Mouse (Mus musculus): ENCODE measurements around the gene Sytl1.
A peak's percentile ranks its signal among the peaks of the same experiment; 100 is the strongest.

The Sytl1 gene

DNA sequence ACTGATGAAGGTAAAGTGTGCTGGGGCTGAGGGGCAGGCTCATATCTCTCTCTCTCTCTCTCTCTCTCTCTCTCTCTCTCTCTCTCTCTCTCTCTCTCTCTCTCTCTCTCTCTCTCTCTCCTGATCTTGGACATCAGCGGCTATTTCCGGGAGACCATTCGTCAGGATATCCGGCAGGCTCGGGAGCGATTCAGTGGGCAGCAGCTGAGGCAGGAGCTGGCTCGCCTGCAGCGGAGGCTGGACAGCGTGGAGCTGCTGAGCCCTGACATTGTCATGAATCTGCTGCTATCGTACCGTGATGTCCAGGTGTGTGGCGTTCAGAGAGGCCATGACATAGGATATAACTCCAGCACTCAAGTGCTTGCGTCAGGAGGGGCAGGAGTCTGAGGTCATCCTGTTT lies 19.4 kb downstream of the Sytl1 start:
- DNase-seq, result no peak

GRCm38 (mm10) chr4:133242710-133243109 lies 20.2 kb downstream of the Sytl1 start:
- DNase-seq, result no peak

DNA sequence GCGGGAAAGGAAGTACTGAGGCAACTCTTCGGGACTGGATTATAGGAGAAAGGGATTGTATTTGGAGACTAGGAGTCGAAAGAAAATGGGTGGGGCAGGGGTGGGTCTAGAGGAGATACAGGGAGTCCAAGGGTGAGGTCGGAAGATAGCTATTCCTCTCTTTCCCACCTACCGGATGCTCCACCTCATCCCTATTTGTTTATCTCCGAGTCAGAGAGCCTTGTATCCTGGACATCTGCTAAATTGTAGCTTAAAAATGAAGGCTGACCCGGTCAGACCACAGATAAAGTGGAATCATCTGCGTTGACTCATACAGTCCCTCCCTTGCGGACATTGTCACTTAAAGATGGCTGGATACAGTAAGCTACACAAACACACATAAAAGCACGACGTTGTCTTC lies 21.0 kb downstream of the Sytl1 start:
- no peak for DNase-seq

GRCm38 (mm10) chr4:133240934-133241908 lies 21.7 kb downstream of the Sytl1 start:
- DNase-seq, result peak; percentile 86 to 93

- peak; percentile 93 to 96 for DNase-seq
Measured at GRCm38 (mm10) chr4:133240490-133240921, 22.4 kb downstream of the Sytl1 start, which contains the start of gene Map3k6. Map3k6 (plus strand) TSS chr4:133240818.

GRCm38 (mm10) chr4:133237911-133238310 lies 25.0 kb downstream of the Sytl1 start:
- no peak for DNase-seq

- DNase-seq, result no peak
Measured at GRCm38 (mm10) chr4:133235415-133235814, 27.5 kb downstream of the Sytl1 start.

DNA sequence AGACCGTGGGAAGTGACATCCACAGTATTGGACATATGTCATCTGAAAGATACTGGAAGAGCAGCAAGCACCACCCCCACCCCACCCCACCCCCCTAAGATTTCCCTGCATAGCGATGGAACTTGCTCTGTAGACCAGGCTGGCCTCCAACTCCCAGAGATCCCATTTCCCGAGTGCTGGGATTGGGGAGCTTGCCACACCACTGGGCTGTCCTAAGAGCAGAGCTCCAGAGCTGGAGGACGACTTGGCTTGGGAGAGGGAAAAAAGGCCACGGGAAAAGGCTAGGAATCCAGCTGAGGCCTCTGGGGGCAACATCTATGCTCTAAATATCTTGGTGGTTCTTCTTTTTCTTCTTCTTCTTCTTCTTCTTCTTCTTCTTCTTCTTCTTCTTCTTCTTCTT lies 28.1 kb downstream of the Sytl1 start:
- DNase-seq, result no peak

- peak; percentile 62 to 76 for DNase-seq
Measured at GRCm38 (mm10) chr4:133233285-133233976, 29.5 kb downstream of the Sytl1 start.

- DNase-seq, result no peak
Measured at GRCm38 (mm10) chr4:133229582-133229981, 33.3 kb downstream of the Sytl1 start.

- no peak for DNase-seq
Measured at GRCm38 (mm10) chr4:133227636-133228035, 35.3 kb downstream of the Sytl1 start.

DNA sequence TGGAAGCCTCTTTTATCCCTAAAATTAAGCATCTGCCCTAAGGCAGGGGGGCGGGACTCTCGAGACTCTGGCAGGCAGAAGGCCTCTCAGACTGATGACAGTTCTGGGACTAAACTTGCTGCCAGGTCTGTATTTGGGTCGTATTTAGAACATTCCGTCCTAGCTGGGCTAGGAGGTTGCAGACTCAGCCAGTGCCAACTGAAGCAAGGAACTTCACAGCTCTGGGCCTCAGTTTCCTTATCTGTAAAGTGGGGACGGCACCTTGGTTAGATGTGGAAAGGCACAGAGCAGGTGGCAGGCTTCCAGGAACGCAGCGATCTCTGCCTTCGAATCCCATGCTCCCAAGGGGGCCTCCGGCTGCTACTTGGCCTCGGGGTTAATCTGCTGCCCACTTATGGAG lies 36.8 kb downstream of the Sytl1 start:
- DNase-seq, result peak in 1 of 2 experiments; percentile 52

GRCm38 (mm10) chr4:133223875-133224274 lies 39.0 kb downstream of the Sytl1 start:
- DNase-seq, result no peak

GRCm38 (mm10) chr4:133221701-133222100 lies 41.2 kb downstream of the Sytl1 start:
- DNase-seq, result no peak

DNA sequence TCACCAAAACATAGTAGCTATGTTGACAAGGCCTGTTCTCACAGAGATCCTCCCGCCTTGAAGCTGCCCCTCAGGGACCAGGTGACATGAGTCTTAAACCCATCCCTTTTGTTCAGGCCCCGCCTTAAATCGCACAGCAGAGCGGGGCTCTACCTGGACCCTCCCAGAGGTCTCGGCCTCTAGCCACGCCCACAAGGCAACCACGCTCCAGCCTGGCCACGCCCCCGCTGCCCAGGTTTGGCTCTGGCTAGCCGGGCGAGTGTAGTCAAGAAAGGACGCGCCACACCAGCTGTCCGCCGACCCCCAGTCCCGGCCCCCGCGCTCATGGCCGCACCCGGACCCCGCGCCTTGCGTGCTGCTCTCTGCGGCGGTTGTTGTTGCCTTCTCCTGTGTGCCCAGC lies 42.3 kb downstream of the Sytl1 start:
- DNase-seq, result peak; percentile 66 to 79

DNA sequence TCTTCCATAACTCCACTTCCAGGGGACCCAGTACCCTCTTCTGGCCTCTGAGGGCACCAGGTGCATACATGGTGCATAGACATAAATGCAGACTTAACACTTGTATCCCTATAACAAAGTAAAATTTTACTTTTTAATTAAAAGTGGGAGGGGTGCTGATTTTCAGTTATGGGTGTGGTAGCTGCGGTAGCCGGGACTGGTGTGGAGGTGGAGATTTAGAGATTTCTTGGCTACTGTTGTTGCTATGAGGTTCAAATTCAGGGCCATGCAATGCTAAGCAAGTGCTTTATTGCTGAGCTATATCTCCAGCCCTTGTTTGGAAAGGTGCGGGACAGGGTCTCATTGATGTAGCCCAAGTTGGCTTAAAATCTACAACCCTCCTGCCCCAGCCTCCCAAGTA lies 44.2 kb downstream of the Sytl1 start:
- DNase-seq, result no peak

- DNase-seq, result peak; percentile 44 to 54
Measured at GRCm38 (mm10) chr4:133217641-133218040, 45.3 kb downstream of the Sytl1 start.

DNA sequence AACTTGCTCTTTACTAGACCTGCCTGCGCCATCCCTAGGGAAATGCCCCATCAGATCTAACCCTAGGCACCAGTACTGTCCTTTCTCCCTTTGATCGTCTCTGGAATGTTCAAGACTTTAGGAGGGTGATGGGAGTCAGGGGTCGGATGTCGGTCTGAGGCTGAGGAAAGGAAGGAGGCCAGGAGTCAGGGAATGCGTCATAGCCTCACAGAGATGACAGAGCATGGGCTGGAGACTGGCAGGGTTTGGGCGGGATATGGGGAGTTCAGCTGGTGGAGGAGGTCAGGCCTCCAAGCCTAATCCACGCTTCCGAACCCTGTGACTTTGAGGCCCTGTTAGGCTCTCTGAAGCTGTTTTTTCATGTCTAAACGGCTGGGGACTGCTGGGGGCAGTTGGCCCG lies 49.3 kb downstream of the Sytl1 start:
- no peak for DNase-seq

DNA sequence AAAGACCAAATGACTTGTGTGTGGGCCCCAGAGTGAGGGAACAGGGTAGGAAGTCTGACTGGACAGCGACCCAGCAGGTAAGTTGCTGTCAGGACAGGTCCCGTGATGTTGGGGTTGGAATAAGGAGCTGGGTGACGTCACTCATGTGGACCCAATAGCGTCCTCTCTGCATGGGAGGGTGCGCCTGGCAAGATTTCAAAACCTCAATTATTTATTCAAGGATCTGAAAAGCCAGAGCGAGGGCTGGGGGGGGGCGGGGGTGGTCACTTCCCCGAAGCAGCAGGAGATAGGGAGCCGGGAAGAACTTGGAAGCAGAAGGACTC lies 49.7 kb downstream of the Sytl1 start:
- DNase-seq, result peak; percentile 54 to 77

GRCm38 (mm10) chr4:133212562-133213267 lies 50.2 kb downstream of the Sytl1 start:
- peak; percentile 82 to 86 for DNase-seq

DNA sequence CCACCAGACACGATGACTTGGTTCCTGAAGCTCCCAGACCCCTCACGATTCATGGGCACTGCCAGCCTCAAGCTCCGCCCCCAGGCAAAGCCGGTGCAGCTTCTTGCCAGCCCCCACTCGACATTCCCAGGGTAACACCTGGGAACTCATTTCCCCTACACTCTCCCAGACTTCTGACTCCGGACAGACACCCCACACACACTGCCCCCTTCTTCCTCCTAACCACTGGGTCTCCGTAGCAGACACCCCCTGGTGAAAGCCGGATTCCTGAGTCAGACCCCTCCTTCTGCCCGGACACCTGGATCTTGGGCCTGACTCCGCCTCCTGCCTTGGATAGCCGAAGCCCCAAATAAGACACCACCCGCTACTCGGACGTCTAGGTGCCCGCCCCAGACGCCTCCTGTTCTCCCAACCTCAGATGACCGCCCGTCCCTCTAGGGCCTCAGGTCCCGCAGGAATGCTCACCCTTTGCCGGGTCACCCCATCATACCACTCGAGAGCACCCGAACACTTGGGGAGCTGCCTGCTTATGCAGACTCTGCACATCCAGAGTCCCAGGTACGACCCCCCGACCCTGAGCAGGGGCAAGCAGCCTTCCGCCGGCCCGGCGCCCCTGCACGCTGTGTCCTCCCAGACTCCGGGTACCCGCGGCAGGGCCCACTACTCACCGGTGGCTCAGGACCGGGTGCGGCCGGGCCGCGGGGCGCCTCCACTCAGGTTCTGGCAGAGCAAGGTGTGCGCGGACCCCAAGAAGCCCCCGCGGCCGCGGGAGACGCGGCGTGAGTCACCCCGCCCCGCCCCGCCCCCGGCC lies 51.0 kb downstream of the Sytl1 start, which contains the start of the genes Cd164l2 and Gpr3:
Cd164l2 (plus strand) TSS at position 381 of the 811 bp plus-strand sequence.
Gpr3 (minus strand) TSS at position 786 of the 811 bp plus-strand sequence.
- DNase-seq, result no peak

DNA sequence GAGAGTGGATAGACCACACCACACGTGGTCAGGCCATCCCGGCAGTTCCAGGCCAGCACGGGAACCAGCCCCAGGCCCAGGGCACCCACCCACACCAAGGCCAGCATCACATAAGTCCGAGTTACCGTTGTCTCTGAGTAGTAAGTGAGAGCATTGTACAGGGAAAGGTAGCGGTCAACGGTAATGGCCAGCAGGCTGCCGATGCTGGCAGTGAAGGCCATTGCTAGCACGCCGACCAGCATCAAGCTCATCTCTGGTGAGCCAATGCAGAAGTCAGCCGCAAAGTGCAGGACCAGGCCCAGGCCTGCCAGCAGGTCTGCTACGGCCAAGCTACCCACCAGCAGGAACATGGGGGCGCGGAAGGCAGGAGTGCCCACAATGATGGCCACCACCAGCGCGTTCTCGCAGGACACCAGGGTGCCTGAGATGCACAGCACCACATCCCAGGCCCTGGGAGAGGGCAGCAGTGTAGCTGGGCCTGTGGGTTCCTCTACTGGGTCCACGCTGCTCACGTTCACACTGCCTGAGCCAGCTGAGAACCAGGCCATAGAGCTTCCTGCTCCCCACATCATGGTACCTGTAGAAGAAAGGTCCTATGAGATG lies 52.0 kb downstream of the Sytl1 start:
- DNase-seq, result no peak

Data from lung, adult 18-20 months (tissue).